Mouse (Mus musculus) ES-E14 (cell line): ENCODE results near the gene Ets1.

Experiments used
- CHD2 ChIP-seq: IDR thresholded peaks from 2 replicates; pipeline ENCODE4 v1.6.1; 2014; ENCODE audit warnings: mild to moderate bottlenecking, low read depth, low read length, inconsistent platforms
- HCFC1 ChIP-seq: IDR thresholded peaks from 2 replicates; pipeline ENCODE4 v1.6.1; 2012; ENCODE audit warnings: low read length, inconsistent platforms, borderline replicate concordance; ENCODE audit not compliant: insufficient read depth
- MAFK ChIP-seq: IDR thresholded peaks from 2 replicates; pipeline ENCODE4 v1.6.1; 2014; ENCODE audit warnings: mild to moderate bottlenecking, low read depth, low read length, inconsistent platforms; ENCODE audit not compliant: insufficient read depth
- ZNF384 ChIP-seq: IDR thresholded peaks from 2 replicates; pipeline ENCODE4 v1.6.1; 2012; ENCODE audit warnings: low read depth, low read length, inconsistent platforms

DNA sequence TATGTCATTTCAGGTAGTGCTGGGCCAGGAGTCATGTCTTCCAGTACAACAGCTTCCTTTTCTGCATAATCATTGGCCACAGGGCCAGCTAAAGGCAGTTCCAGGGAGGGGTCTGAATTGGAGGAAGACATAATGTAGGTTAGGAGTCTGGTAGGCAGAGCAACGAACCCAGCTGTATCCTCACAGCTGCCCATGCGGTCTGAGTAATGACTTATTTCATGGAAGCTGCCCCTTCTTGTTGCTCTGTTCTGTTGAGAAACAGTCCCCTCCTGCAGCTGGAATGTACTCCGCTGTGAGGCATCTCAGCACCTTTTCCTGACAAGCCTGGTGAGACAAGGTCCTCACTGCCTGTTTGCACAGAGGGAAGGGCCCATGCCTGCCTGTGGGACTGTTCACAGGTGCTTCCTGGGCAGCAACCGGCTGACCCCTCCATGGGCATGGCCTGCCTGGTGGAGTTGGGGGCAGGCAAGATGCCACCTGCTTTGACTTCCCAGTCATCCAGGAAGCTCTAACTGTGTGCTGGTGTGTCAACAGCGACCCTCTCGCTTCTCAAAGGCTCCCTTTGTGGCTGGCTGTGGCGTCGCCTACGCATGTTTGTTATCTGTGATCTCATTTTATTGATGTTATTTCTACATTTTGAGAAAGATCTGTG lies 69.9 kb downstream of the Ets1 start:
- no peak for TF ChIP-seq MAFK
- TF ChIP-seq HCFC1 = no peak
- no peak for TF ChIP-seq CHD2
- no peak for TF ChIP-seq ZNF384
